Mouse (Mus musculus): Measurements from ENCODE around the gene Vil1. TPM values are rescaled to one million over a fixed set of nuclear protein-coding genes. Genes with fewer than 3 reads are reported as not detected.

Vil1 gene
- polyA plus RNA-seq, 1 experiment from 2014 or later: 0.23 TPM

DNA sequence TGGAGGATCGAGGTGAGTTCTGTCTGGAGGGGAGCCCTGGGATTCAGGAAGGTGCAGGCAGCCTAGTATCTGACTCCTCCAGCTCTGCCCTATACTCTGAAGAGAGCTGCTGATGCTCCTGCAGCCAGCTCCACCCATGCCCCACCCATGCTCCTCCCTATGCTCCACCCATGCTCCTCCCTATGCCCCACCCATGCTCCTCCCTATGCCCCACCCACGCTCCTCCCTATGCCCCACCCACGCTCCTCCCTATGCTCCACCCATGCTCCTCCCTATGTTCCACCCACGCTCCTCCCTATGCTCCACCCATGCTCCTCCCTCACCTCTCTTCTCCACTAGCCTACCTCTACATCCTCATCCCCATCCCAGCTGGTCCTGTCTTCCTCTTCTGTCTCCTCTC is 6.0 kb downstream of the Vil1 start:
- no peak overlapping the region for H3K27ac ChIP-seq (ENCODE audit: low read depth, low read length)
- H3K4me1 ChIP-seq (ENCODE audit: control insufficient read depth, insufficient read depth, low read length): no peaks in the 10 kb centered on the region
- WGBS: 39% methylated on average over 4 of the region's 4 CpGs
- no peaks in the 10 kb centered on the region for H3K27me3 ChIP-seq (ENCODE audit: control insufficient read depth, insufficient read depth, low read length)
- no peaks in the 10 kb centered on the region for H3K36me3 ChIP-seq (ENCODE audit: control insufficient read depth, insufficient read depth, low read length)
- ATAC-seq (ENCODE audit: low FRiP score) (no peak), DNase-seq (ENCODE audit: low spot score, missing footprints) (no peak)
- no peaks in the 10 kb centered on the region for H3K9me3 ChIP-seq (ENCODE audit: control insufficient read depth, low read length)
- H3K9ac ChIP-seq (ENCODE audit: low read length): no peak overlapping the region
- H3K4me2 ChIP-seq: no peak overlapping the region
- H3K4me3 ChIP-seq (ENCODE audit: low read depth, low read length): no peak overlapping the region

DNA sequence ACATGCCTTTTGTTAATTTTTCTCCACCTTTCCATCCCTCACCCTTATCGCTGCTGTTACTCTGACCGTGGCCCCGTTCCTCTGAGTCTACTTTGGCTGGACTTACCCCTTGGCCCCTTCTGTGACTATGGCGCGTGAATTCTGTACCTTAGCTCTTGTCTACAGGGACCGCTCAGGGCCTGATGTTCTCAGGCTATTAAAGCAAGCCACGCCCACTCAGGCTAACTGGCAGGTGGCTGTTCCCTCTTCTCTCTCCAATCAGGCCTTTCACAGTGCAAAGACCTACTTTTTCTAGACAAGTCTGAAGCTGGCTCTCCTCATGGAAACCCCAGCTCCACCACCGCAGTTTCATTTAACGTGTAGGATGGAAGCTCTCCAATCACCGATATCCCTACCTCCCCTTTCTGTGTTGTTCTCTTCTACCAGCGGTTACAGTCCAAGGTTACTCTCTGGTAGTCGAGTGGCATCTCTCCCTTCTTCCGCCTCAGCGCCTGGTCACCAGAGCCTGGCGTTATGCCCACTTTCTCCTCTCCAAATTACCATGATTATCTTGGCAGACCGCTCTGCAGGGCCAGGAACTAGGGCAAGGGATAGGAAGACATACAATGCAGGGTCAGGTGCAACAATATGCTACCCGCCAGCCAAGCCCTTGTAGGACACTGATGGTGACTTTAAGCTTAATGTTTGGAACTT is 9.7 kb downstream of the Vil1 start:
- ATAC-seq (ENCODE audit: low FRiP score) (no peak), DNase-seq (ENCODE audit: low spot score, missing footprints) (no peak)
- no peaks in the 10 kb centered on the region for H3K9me3 ChIP-seq (ENCODE audit: control insufficient read depth, low read length)
- no peaks in the 10 kb centered on the region for H3K27me3 ChIP-seq (ENCODE audit: control insufficient read depth, insufficient read depth, low read length)
- H3K36me3 ChIP-seq (ENCODE audit: control insufficient read depth, insufficient read depth, low read length): no peaks in the 10 kb centered on the region
- no peaks in the 10 kb centered on the region; the same call in 1 of the 2 replicates for H3K4me1 ChIP-seq (ENCODE audit: control insufficient read depth, insufficient read depth, low read length)
- no peak overlapping the region for H3K27ac ChIP-seq (ENCODE audit: low read depth, low read length)
- WGBS: 83% methylated on average over 17 of the region's 17 CpGs
- H3K4me3 ChIP-seq (ENCODE audit: low read depth, low read length): no peak overlapping the region
- H3K4me2 ChIP-seq: no peak overlapping the region
- no peak overlapping the region for H3K9ac ChIP-seq (ENCODE audit: low read length)

DNA sequence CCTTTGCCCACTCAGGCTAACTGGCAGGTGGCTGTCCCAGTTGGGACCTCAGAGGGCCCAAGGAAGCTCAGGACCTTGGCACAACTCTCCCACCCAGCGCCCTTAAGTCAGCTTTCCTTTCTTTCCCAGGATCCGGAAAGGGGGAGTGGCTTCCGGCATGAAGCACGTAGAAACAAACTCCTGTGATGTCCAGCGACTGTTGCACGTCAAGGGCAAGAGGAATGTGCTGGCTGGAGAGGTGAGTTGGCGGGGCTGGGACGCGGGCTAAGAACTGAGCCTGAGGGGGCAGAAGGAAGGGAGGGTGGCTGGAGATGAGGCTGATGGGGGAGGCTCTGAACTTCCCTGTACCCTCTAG is 10.2 kb downstream of the Vil1 start:
- Histone ChIP-seq H3K4me2 (no peak overlapping the region), H3K4me3 (ENCODE audit: low read depth, low read length) (no peak overlapping the region), H3K27me3 (ENCODE audit: control insufficient read depth, insufficient read depth, low read length) (no peaks in the 10 kb centered on the region), H3K4me1 (ENCODE audit: control insufficient read depth, insufficient read depth, low read length) (no peaks in the 10 kb centered on the region; the same call in 1 of the 2 replicates), H3K36me3 (ENCODE audit: control insufficient read depth, insufficient read depth, low read length) (no peaks in the 10 kb centered on the region), H3K27ac (ENCODE audit: low read depth, low read length) (no peak overlapping the region), H3K9me3 (ENCODE audit: control insufficient read depth, low read length) (no peaks in the 10 kb centered on the region), H3K9ac (ENCODE audit: low read length) (no peak overlapping the region)
- DNase-seq (ENCODE audit: low spot score, missing footprints) (no peak), ATAC-seq (ENCODE audit: low FRiP score) (no peak)
- 77% methylated on average over 9 of the region's 9 CpGs for WGBS

DNA sequence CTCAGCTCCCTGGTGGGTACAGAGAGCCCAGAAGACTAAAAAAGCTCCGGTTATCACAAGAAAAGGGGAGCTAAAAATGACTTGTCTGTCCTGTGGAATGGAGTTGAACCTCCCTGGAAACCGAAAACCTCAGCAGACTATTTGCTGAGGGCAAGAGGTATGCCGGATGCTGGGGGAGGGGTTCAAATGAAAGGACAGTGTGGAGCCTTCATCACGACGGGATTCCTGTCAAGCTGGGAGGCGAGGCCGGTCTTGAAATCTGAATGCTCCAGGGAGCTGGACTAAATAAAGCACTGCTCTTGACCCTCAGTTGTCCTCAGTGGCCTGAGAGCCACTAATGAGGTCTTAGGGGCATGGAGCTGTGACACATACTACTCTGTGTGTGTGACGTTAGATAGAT is 14.0 kb downstream of the Vil1 start:
- no peak overlapping the region for H3K4me2 ChIP-seq
- DNase-seq (ENCODE audit: low spot score, missing footprints) (no peak), ATAC-seq (ENCODE audit: low FRiP score) (no peak)
- no peaks in the 10 kb centered on the region for H3K9me3 ChIP-seq (ENCODE audit: control insufficient read depth, low read length)
- 46% methylated on average over 8 of the region's 8 CpGs for WGBS
- no peak overlapping the region for H3K27ac ChIP-seq (ENCODE audit: low read depth, low read length)
- no peaks in the 10 kb centered on the region for H3K36me3 ChIP-seq (ENCODE audit: control insufficient read depth, insufficient read depth, low read length)
- no peak overlapping the region for H3K4me3 ChIP-seq (ENCODE audit: low read depth, low read length)
- no peak overlapping the region for H3K9ac ChIP-seq (ENCODE audit: low read length)
- no peaks in the 10 kb centered on the region; the same call in 1 of the 2 replicates for H3K4me1 ChIP-seq (ENCODE audit: control insufficient read depth, insufficient read depth, low read length)
- H3K27me3 ChIP-seq (ENCODE audit: control insufficient read depth, insufficient read depth, low read length): no peaks in the 10 kb centered on the region

DNA sequence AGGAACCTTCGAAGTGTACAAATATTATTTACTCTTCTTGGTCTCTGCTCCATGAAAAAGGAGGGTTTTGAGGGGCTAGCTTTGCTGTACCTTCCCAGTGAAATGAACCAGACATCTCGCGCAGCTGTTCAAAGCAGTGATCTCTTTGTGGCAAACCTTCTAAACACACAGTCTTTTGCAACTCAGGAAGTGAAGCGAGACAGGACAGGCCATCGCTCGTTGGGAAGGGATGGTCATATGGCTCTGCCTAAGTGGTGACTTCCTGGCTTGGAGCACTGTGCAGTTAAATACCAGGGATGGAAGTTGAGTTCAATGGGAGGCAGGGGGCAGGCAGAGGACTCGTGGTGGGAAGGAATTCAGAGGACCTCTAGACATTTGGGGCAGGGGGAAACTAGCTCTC is 16.7 kb downstream of the Vil1 start:
- Histone ChIP-seq H3K36me3 (ENCODE audit: control insufficient read depth, insufficient read depth, low read length) (no peaks in the 10 kb centered on the region), H3K27me3 (ENCODE audit: control insufficient read depth, insufficient read depth, low read length) (no peaks in the 10 kb centered on the region), H3K27ac (ENCODE audit: low read depth, low read length) (no peak overlapping the region), H3K4me2 (no peak overlapping the region), H3K4me3 (ENCODE audit: low read depth, low read length) (no peak overlapping the region), H3K4me1 (ENCODE audit: control insufficient read depth, insufficient read depth, low read length) (no peaks in the 10 kb centered on the region; the same call in 1 of the 2 replicates), H3K9me3 (ENCODE audit: control insufficient read depth, low read length) (no peaks in the 10 kb centered on the region), H3K9ac (ENCODE audit: low read length) (no peak overlapping the region)
- no peak for ATAC-seq (ENCODE audit: low FRiP score)
- no peak for DNase-seq (ENCODE audit: low spot score, missing footprints)
- WGBS: 80% methylated on average over 7 of the region's 7 CpGs

DNA sequence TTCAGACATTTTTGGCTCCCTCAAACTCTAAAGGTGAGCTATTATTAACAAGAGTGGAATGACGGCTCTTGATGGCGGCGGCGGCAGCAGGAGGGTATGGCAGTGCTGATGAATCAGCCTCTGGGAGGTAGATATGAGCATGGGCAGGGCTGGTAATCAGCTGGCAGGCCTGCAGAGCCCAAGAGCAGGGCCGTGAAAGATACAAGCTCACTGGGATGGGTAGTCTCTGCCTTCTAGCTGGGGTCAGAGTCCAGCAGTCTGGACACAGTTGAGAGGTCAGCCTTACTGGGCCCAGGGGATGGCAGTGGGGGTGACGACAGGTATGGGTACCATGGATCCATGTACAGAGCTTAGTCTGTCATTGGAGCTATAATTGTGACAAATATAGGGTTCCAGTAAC is 24.0 kb downstream of the Vil1 start:
- no peaks in the 10 kb centered on the region for H3K27me3 ChIP-seq (ENCODE audit: control insufficient read depth, insufficient read depth, low read length)
- no peak overlapping the region for H3K27ac ChIP-seq (ENCODE audit: low read depth, low read length)
- ATAC-seq (ENCODE audit: low FRiP score): no peak
- no peak overlapping the region for H3K9ac ChIP-seq (ENCODE audit: low read length)
- peaks cover 5% of the 10 kb centered on the region; the same call in 1 of the 2 replicates for H3K36me3 ChIP-seq (ENCODE audit: control insufficient read depth, insufficient read depth, low read length)
- WGBS: 86% methylated on average over 6 of the region's 6 CpGs
- H3K9me3 ChIP-seq (ENCODE audit: control insufficient read depth, low read length): no peaks in the 10 kb centered on the region
- H3K4me1 ChIP-seq (ENCODE audit: control insufficient read depth, insufficient read depth, low read length): no peaks in the 10 kb centered on the region
- no peak for DNase-seq (ENCODE audit: low spot score, missing footprints)
- H3K4me2 ChIP-seq: no peak overlapping the region
- no peak overlapping the region for H3K4me3 ChIP-seq (ENCODE audit: low read depth, low read length)

DNA sequence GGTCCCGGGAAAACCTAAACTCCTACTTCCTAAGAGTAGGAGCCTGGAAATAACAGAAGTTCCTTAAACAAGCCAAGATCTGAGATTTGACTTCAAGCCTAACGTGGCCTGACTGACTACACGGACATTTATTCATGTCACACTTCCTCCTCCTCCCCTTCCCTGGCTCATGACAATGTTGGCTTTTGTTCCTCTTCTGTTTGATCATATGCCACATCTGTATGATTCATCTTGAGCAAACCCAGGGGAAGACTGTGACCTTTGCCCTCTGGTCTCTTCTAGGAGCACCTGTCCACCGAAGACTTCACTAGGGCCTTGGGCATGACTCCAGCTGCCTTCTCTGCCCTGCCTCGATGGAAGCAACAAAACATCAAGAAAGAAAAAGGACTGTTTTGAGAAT is 25.4 kb downstream of the Vil1 start:
- 73% methylated on average over 5 of the region's 5 CpGs for WGBS
- Histone ChIP-seq H3K4me2 (no peak overlapping the region), H3K27ac (ENCODE audit: low read depth, low read length) (no peak overlapping the region), H3K27me3 (ENCODE audit: control insufficient read depth, insufficient read depth, low read length) (no peaks in the 10 kb centered on the region), H3K9ac (ENCODE audit: low read length) (no peak overlapping the region), H3K4me3 (ENCODE audit: low read depth, low read length) (no peak overlapping the region), H3K4me1 (ENCODE audit: control insufficient read depth, insufficient read depth, low read length) (no peaks in the 10 kb centered on the region), H3K36me3 (ENCODE audit: control insufficient read depth, insufficient read depth, low read length) (peaks cover 6% of the 10 kb centered on the region; the same call in 1 of the 2 replicates), H3K9me3 (ENCODE audit: control insufficient read depth, low read length) (no peaks in the 10 kb centered on the region)
- no peak for DNase-seq (ENCODE audit: low spot score, missing footprints)
- no peak for ATAC-seq (ENCODE audit: low FRiP score)

DNA sequence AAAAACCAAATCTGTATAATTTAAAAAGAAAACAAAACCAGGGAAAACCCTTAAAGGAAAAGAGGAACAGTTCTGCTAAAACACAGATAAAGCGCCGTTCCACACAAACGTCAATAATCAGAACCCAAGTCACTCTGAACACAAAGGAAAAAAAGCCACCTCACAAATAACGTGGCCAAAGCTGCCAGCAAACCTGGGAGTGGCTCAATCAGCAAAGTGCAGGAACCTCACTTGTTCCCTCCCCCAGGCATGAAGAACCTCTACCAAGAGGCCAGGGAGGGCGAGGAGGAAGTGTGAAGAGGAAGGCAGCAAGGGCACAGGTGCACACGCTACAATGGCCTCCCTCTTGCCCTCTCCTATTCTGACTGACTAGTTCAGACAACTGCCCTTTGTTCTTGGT is 26.4 kb downstream of the Vil1 start:
- peaks cover 6% of the 10 kb centered on the region; the same call in 1 of the 2 replicates for H3K36me3 ChIP-seq (ENCODE audit: control insufficient read depth, insufficient read depth, low read length)
- DNase-seq (ENCODE audit: low spot score, missing footprints) (no peak), ATAC-seq (ENCODE audit: low FRiP score) (no peak)
- no peak overlapping the region for H3K4me3 ChIP-seq (ENCODE audit: low read depth, low read length)
- no peaks in the 10 kb centered on the region for H3K4me1 ChIP-seq (ENCODE audit: control insufficient read depth, insufficient read depth, low read length)
- H3K27ac ChIP-seq (ENCODE audit: low read depth, low read length): no peak overlapping the region
- H3K27me3 ChIP-seq (ENCODE audit: control insufficient read depth, insufficient read depth, low read length): no peaks in the 10 kb centered on the region
- no peaks in the 10 kb centered on the region for H3K9me3 ChIP-seq (ENCODE audit: control insufficient read depth, low read length)
- H3K4me2 ChIP-seq: no peak overlapping the region
- no peak overlapping the region for H3K9ac ChIP-seq (ENCODE audit: low read length)
- 93% methylated on average over 6 of the region's 6 CpGs for WGBS

DNA sequence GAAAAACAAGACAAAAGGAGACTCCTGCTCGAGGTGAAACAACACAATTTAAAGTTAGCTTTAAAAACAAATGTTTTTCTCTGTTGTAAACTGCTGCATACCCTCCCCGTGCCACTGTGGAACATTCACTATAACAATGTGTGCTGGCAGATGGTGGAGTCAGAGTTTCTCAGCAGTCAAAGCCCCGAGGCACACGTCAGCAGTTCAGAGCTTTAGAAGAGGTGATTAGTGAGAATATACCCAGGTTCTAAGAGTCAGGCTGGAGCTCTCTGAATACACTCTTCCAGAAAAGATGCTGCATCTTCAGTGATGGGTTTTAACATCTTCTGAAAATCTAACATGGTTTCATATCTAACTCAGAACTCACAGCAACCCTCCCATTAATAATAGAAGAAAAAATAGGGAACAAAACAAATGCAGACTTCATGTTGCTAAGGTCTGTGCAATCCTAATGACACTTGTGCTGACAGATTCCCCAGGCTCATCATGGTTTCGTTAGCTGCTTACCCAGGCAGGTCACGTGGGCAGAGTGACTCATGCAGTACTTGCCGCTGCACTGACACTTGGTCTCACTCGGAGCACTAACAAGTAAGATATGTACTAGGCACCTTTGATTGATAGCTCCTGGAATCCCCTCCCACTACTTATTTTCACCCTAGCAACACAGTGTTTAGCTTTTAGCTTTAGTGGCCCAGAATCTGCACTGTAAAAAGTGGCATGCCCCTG is 28.7 kb downstream of the Vil1 start:
- Histone ChIP-seq H3K4me3 (ENCODE audit: low read depth, low read length) (no peak overlapping the region), H3K9ac (ENCODE audit: low read length) (no peak overlapping the region), H3K27ac (ENCODE audit: low read depth, low read length) (no peak overlapping the region), H3K36me3 (ENCODE audit: control insufficient read depth, insufficient read depth, low read length) (peaks cover 6% of the 10 kb centered on the region; the same call in 1 of the 2 replicates), H3K4me1 (ENCODE audit: control insufficient read depth, insufficient read depth, low read length) (no peaks in the 10 kb centered on the region), H3K4me2 (no peak overlapping the region), H3K27me3 (ENCODE audit: control insufficient read depth, insufficient read depth, low read length) (no peaks in the 10 kb centered on the region), H3K9me3 (ENCODE audit: control insufficient read depth, low read length) (no peaks in the 10 kb centered on the region)
- DNase-seq (ENCODE audit: low spot score, missing footprints): no peak
- no peak for ATAC-seq (ENCODE audit: low FRiP score)
- WGBS: 88% methylated on average over 8 of the region's 8 CpGs
